ENCODE assay signal across 17 mouse cellular contexts in genomic region chr10:119230074-119230669, GRCm38 (mm10). TPM values are rescaled to one million over a fixed set of nuclear protein-coding genes. Genes with fewer than 3 reads are reported as not detected.
DNase-seq lines count a peak whose midpoint lies in the region; ATAC-seq and TF ChIP-seq lines count a peak whose summit lies in the region.
"Had no signal": no experiment of that assay in that cellular context is flagged by ENCODE, and none has a peak within 500 bp of the region (broad histone marks: within the 10 kb centered on the region; RNA-seq: fewer than 3 reads in every experiment).

No protein-coding gene starts in this region.

- H3K4me3 ChIP-seq in heart, postnatal 0 days (ENCODE audit: low read depth, low read length): no peak overlapping the region
- no peak overlapping the region; the same call in 1 of the 2 replicates for H3K4me3 ChIP-seq in G1E (ENCODE audit: low read depth, low read length)
- H3K4me3 ChIP-seq in intestine, postnatal 0 days (ENCODE audit: low read depth, low read length): no peak overlapping the region
- no peak overlapping the region for H3K4me3 ChIP-seq in hindbrain, embryonic 10.5 days
- no peak overlapping the region for H3K4me3 ChIP-seq in thymus, adult 2 months (ENCODE audit: control insufficient read depth, insufficient read depth, low read length)
- H3K4me3 ChIP-seq: forebrain, embryonic 12.5 days; hindbrain, embryonic 15.5 days; liver, embryonic 13.5 days had no signal

- H3K27me3 ChIP-seq in heart, postnatal 0 days (ENCODE audit: control insufficient read depth, insufficient read depth, low read length): no peaks in the 10 kb centered on the region
- no peaks in the 10 kb centered on the region for H3K27me3 ChIP-seq in G1E (ENCODE audit: insufficient read depth, low read length)
- H3K27me3 ChIP-seq in intestine, postnatal 0 days (replicated peaks; ENCODE audit: control insufficient read depth, insufficient read depth, low read length): no peaks in the 10 kb centered on the region
- no peaks in the 10 kb centered on the region for H3K27me3 ChIP-seq in hindbrain, embryonic 10.5 days (ENCODE audit: insufficient read depth, poor library complexity, severe bottlenecking)
- no peaks in the 10 kb centered on the region for H3K27me3 ChIP-seq in thymus, adult 2 months (ENCODE audit: control insufficient read depth, insufficient read depth, low read length)
- H3K27me3 ChIP-seq: forebrain, embryonic 12.5 days; hindbrain, embryonic 15.5 days; liver, embryonic 13.5 days had no signal

- H3K9ac ChIP-seq in heart, postnatal 0 days (replicated peaks; ENCODE audit: low read depth, low read length): no peak overlapping the region
- H3K9ac ChIP-seq in intestine, postnatal 0 days (ENCODE audit: low read depth, low read length): no peak overlapping the region
- H3K9ac ChIP-seq: forebrain, embryonic 12.5 days; hindbrain, embryonic 15.5 days; liver, embryonic 13.5 days had no signal

- 33% methylated on average over 5 of the region's 5 CpGs for WGBS in heart, postnatal 0 days
- 35% methylated on average over 5 of the region's 5 CpGs for WGBS in intestine, postnatal 0 days
- 75% methylated on average over 5 of the region's 5 CpGs for WGBS in hindbrain, embryonic 10.5 days
- WGBS in thymus, adult 2 months: 76% methylated on average over 5 of the region's 5 CpGs

- ATAC-seq in heart, postnatal 0 days (ENCODE audit: insufficient read depth, low read depth): no peak
- ATAC-seq in G1E (ENCODE audit: extremely low read depth, insufficient number of reproducible peaks, low FRiP score, poor library complexity, severe bottlenecking): peak; percentile 69
- no peak for ATAC-seq in intestine, postnatal 0 days
- ATAC-seq: midbrain, embryonic 16.5 days had no signal

- no peak for TF ChIP-seq CTCF in heart, postnatal 0 days (IDR thresholded peaks at IDR 0.05; ENCODE audit: low read depth)
- TF ChIP-seq CTCF in G1E (IDR thresholded peaks at IDR 0.05; ENCODE audit: low read depth, low read length): no peak
- TF ChIP-seq CTCF in intestine, postnatal 0 days (IDR thresholded peaks at IDR 0.05; ENCODE audit: low read depth): no peak
- TF ChIP-seq CTCF in thymus, adult 2 months (IDR thresholded peaks at IDR 0.05; ENCODE audit: borderline replicate concordance, control insufficient read depth, extremely low read depth, insufficient read depth, low read length, poor library complexity): no peak

- H3K36me3 ChIP-seq in heart, postnatal 0 days (replicated peaks; ENCODE audit: control insufficient read depth, insufficient read depth, low read length): peaks cover 14% of the 10 kb centered on the region
- H3K36me3 ChIP-seq in G1E (replicated peaks): peaks cover 72% of the 10 kb centered on the region
- H3K36me3 ChIP-seq in intestine, postnatal 0 days (ENCODE audit: control insufficient read depth, insufficient read depth): peaks cover 10% of the 10 kb centered on the region; the same call in 1 of the 2 replicates
- H3K36me3 ChIP-seq in hindbrain, embryonic 10.5 days: peaks cover 45% of the 10 kb centered on the region
- peaks cover 11% of the 10 kb centered on the region for H3K36me3 ChIP-seq in thymus, adult 2 months (ENCODE audit: control insufficient read depth, insufficient read depth, low read length)

- H3K4me1 ChIP-seq in heart, postnatal 0 days (ENCODE audit: control insufficient read depth, insufficient read depth): peaks cover 23% of the 10 kb centered on the region
- H3K4me1 ChIP-seq in G1E (ENCODE audit: insufficient read depth, low read depth, low read length): peaks cover 56% of the 10 kb centered on the region
- H3K4me1 ChIP-seq in intestine, postnatal 0 days (replicated peaks; ENCODE audit: control insufficient read depth, insufficient read depth, low read length): peaks cover 8% of the 10 kb centered on the region
- H3K4me1 ChIP-seq in hindbrain, embryonic 10.5 days (replicated peaks): peaks cover 16% of the 10 kb centered on the region
- H3K4me1 ChIP-seq in thymus, adult 2 months (replicated peaks; ENCODE audit: control insufficient read depth, insufficient read depth, low read length): peaks cover 4% of the 10 kb centered on the region; the same call in 1 of the 2 replicates

- no peak for TF ChIP-seq EP300 in heart, postnatal 0 days (IDR thresholded peaks at IDR 0.05; ENCODE audit: low read depth)

- no peak for TF ChIP-seq POLR2A in thymus, adult 2 months (IDR thresholded peaks at IDR 0.05; ENCODE audit: control insufficient read depth, extremely low read depth, insufficient read depth, low read length, poor library complexity)

- H3K9me3 ChIP-seq in heart, postnatal 0 days (replicated peaks; ENCODE audit: control insufficient read depth, low read length): no peaks in the 10 kb centered on the region
- no peaks in the 10 kb centered on the region for H3K9me3 ChIP-seq in G1E (replicated peaks)
- H3K9me3 ChIP-seq in intestine, postnatal 0 days (ENCODE audit: control insufficient read depth): no peaks in the 10 kb centered on the region
- H3K9me3 ChIP-seq in hindbrain, embryonic 10.5 days: no peaks in the 10 kb centered on the region
- H3K9me3 ChIP-seq: forebrain, embryonic 12.5 days; hindbrain, embryonic 15.5 days; liver, embryonic 13.5 days had no signal

- intact Hi-C loops in heart, postnatal 36 days (cut with DNase I): loop anchor here (10.0 kb wide), 1 partner anchor 1085 kb away; the partner anchor contains the start of gene Mdm1

- peak overlapping the region; percentile 33 for H3K4me2 ChIP-seq in heart, postnatal 0 days (ENCODE audit: low read depth, low read length)
- H3K4me2 ChIP-seq in intestine, postnatal 0 days (replicated peaks; ENCODE audit: low read depth): peak overlapping the region; percentile 21; the same call in 1 of the 2 replicates
- H3K4me2 ChIP-seq: forebrain, embryonic 12.5 days; hindbrain, embryonic 15.5 days; liver, embryonic 13.5 days had no signal

- DNase-seq in heart, postnatal 0 days (ENCODE audit: low spot score): no peak
- DNase-seq in heart, postnatal 36 days: no peak
- DNase-seq in G1E (ENCODE audit: low spot score): peak; percentile 8
- peak; percentile 35 for DNase-seq in lung, postnatal 25 days (ENCODE audit: low spot score)
- DNase-seq in hindbrain, embryonic 10.5 days (ENCODE audit: low spot score): no peak
- DNase-seq in thymus, adult 2 months: no peak
- DNase-seq in layer of hippocampus, postnatal 25 days (ENCODE audit: extremely low spot score in 1 of 2, low spot score in 1 of 2): no peak
- DNase-seq: adrenal gland, postnatal 14 days; embryo, embryonic 11 days; gastrocnemius, postnatal 36 days; layer of hippocampus, postnatal 36 days; liver, embryonic 13.5 days; spleen, adult 18-20 months had no signal

- H3K27ac ChIP-seq in heart, postnatal 0 days (ENCODE audit: low read depth): peak overlapping the region; percentile 27; the same call in 1 of the 2 replicates
- no peak overlapping the region for H3K27ac ChIP-seq in intestine, postnatal 0 days (ENCODE audit: low read depth, low read length)
- no peak overlapping the region for H3K27ac ChIP-seq in hindbrain, embryonic 10.5 days
- no peak overlapping the region for H3K27ac ChIP-seq in thymus, adult 2 months (ENCODE audit: control insufficient read depth, insufficient read depth, low read length)
- H3K27ac ChIP-seq: forebrain, embryonic 12.5 days; hindbrain, embryonic 15.5 days; liver, embryonic 13.5 days had no signal

RNA-seq across cellular contexts. Expression of gene Cand1, which starts 9.7 kb away (rescaled TPM):
- 41.6 and 76.8 TPM in 2 replicates for total RNA-seq in heart, postnatal 0 days (2014; rRNA removed; ENCODE audit: low replicate concordance)
- polyA plus RNA-seq in heart, postnatal 0 days (2015; fragmentation: Nextera tagmentation; extraction: Ambion mirVana): 15.4 and 19.4 TPM in 2 replicates
- total RNA-seq in heart, postnatal 36 days (2021): 10 to 100 TPM; 39.1 to 49.1 TPM
- total RNA-seq in G1E (2014; fragmentation: Nextera tagmentation): 195 and 212 TPM in 2 replicates
- total RNA-seq in G1E (2017): 95.0 and 99.7 TPM in 2 replicates
- 40.9 and 51.1 TPM in 2 replicates for polyA plus RNA-seq in G1E (2012)
- polyA plus RNA-seq in intestine, postnatal 0 days (2015; fragmentation: Nextera tagmentation; extraction: Ambion mirVana): 13.6 and 16.9 TPM in 2 replicates
- polyA plus RNA-seq in hindbrain, embryonic 10.5 days (2016; fragmentation: Nextera tagmentation; extraction: Ambion mirVana): 82.6 and 96.5 TPM in 2 replicates
- polyA plus RNA-seq in thymus, adult 2 months (2012; rRNA removed): 56.9 and 63.3 TPM in 2 replicates
- 100 to 1,000 TPM; 146 TPM for total RNA-seq in layer of hippocampus, postnatal 25 days (2021)

Comparison
In these comparisons a context has a peak if more than half of its experiments do, and no peak if none do; other contexts are left out.
1. DNase-seq: peak in G1E (single experiment) and lung, postnatal 25 days (single experiment); none in heart, postnatal 0 days (single experiment), heart, postnatal 36 days (0 of 2), hindbrain, embryonic 10.5 days (single experiment), thymus, adult 2 months (single experiment) and layer of hippocampus, postnatal 25 days (0 of 2).